Mouse (Mus musculus): ENCODE results near the gene Rassf3.

- TF ChIP-seq CTCF (IDR thresholded peaks at IDR 0.05; ENCODE audit: low read depth) (no peak), EP300 (IDR thresholded peaks at IDR 0.05; ENCODE audit: low read depth) (no peak)
Observed at GRCm38 (mm10) chr10:121414127-121414526, 62.0 kb downstream of the Rassf3 start.
